Mouse (Mus musculus): ENCODE measurements around the gene Thsd7b. TPM values are rescaled to one million over a fixed set of nuclear protein-coding genes. Genes with fewer than 3 reads are reported as not detected.
A peak's percentile ranks its signal among the peaks of the same experiment; 100 is the strongest.

Thsd7b gene
- 10 to 100 TPM; 15.2 to 18.6 TPM for total RNA-seq (2021)

DNA sequence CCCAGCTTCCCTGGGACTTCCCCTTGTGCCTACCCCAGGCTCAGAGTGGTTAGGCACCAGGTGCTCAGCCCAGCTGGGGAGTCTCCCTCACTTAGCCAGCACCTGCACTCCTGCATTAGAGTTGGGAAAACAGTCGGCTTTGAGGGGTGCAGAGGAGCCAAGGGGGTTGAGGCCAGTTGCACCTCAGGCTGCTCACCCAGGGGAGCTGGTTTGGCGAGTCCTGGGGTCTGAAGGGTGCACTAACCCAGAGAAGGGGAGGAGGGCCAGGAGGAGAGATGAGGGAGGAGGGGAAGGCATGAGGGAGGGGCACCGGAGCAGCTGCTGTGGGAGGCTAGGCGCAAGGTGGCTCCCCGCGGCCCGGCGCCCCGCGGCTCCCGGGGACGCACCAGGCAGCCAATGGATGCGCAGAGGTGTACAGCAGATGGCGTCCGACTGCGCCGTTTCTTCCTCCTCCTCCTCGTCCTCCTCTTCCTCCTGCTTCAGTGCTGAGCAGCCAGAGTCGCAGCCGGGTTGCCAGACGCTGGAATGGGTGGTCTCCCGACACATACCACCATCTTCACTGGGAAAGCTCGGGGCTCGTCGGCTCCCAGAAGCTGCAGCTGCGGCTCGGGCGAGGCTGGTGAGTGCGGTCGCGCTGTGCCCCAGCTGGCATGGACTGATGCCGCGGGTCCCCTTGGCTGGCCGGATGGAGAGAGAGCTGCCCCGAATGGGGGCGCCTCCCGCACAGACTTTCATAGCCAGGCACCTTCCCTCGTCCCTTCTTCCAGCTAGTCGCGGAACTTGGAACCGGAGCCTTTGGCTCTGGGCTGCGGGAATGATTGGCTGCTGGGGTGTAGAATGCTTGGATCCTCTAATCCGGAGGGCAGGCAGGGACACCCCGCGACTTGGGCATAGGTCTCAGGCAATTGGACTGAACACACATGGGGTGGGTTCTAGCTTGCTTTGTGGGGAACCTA, at the start of gene Thsd7b:
TSS of gene Thsd7b (plus strand) at position 321 of the 956 bp plus-strand sequence.
- peak; percentile 42 to 46 for DNase-seq (ENCODE audit: extremely low spot score in 1 of 2, low spot score in 1 of 2)

GRCm38 (mm10) chr1:129244292-129244691, 28.8 kb upstream of the Thsd7b start:
- DNase-seq (ENCODE audit: extremely low spot score in 1 of 2, low spot score in 1 of 2), result peak in 1 of 2 experiments; percentile 49

GRCm38 (mm10) chr1:129250704-129251443, 22.2 kb upstream of the Thsd7b start:
- no peak for DNase-seq (ENCODE audit: extremely low spot score in 1 of 2, low spot score in 1 of 2)

DNA sequence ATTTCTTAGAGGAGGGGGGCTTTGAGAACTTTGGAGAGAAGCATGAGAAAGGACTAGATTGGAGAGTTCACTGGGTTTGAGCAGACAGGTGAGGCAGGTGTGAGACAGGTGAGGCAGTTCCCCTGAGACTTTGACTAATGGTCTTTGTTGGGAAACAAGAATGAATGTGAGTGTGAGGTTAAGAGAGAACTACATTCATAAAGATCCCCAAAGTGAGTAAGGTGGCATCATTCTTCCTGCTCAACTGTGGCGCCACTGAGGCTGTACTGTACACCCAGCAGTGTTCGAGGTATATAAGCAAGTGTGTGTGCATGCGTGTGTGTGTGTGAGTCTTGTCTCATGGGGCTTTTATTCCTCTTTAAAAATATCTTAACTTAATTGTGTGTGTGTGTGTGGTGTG, 6.4 kb upstream of the Thsd7b start:
- no peak for DNase-seq (ENCODE audit: extremely low spot score in 1 of 2, low spot score in 1 of 2)

DNA sequence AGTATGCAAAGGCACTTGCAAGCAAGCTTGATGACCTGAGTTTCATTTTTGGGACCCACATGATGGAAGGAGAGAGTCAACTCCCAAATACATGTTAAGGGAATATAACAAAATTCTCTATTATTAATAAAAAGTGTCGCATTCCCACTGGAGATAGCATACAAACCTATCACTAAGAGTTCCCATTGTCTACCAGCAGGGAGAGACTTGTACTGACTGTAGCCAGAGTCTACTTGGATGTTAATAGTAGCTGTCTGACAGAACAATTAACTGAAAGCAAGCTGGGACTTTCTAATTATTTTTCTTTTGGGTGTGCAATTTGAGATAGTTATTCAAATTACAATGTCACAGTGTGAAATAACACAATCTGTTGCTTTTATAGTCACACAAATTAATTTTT, 31.1 kb downstream of the Thsd7b start:
- no peak for DNase-seq (ENCODE audit: extremely low spot score in 1 of 2, low spot score in 1 of 2)

DNA sequence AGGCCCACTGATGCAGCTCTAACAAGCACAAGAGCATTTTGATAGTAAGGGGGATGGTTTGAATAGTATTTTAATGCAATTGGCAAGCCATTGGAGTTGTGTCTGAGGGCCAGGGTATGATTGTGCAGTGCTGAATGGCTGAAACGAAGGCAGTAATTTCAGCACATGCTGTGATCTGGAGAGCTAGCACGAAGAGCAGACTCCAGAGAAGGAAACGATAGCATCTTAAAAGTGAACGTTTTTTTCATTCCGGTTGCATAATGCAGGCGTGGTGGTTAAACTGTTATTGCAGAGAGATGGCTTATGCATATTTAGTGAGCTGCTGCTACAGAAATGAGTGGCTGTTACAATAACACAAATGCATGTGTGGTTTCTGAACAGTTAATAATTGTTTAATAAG, 51.3 kb downstream of the Thsd7b start:
- peak in 1 of 2 experiments; percentile 10 for DNase-seq (ENCODE audit: extremely low spot score in 1 of 2, low spot score in 1 of 2)

GRCm38 (mm10) chr1:129324798-129325197, 51.7 kb downstream of the Thsd7b start:
- DNase-seq (ENCODE audit: extremely low spot score in 1 of 2, low spot score in 1 of 2), result no peak

GRCm38 (mm10) chr1:129356631-129357030, 83.5 kb downstream of the Thsd7b start:
- DNase-seq (ENCODE audit: extremely low spot score in 1 of 2, low spot score in 1 of 2), result no peak

GRCm38 (mm10) chr1:129357378-129357777, 84.3 kb downstream of the Thsd7b start:
- no peak for DNase-seq (ENCODE audit: extremely low spot score in 1 of 2, low spot score in 1 of 2)

DNA sequence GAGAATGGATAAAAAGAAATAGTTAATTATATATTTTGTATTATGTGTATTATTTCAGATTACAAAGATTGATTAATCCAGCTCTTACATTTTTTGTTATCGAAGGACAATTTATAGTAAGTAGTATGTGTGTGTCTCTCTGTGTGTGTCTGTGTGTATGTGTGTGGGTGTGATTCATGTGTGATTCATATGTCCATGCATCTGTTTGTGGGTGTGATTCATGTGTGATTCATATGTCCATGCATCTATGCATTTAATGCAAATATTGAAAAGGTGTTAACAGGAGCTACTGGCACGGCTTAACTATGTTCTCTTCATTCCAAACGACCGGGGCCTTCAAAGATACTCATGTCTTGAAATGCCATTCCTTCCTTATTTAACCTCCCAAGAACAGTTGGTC, 90.3 kb downstream of the Thsd7b start:
- no peak for DNase-seq (ENCODE audit: extremely low spot score in 1 of 2, low spot score in 1 of 2)

DNA sequence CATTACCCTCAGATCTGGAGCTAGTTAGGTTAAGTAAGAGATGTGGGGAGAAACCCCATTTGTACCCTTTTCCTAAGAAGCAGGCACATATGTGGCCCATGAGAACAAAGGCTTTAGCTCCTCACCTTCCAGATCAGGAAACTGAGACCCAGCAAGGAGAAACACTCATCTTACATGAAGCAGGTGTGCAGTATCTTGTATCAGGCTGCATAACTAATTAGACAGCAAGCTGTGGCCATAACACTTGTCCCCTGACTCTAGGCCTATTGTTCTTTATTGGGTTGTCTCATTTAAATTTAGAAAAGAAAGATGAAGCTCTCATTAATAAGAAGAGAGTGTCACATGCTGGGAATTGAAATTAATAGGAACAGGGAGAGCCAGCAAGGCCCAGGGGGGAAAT, 91.7 kb downstream of the Thsd7b start:
- DNase-seq (ENCODE audit: extremely low spot score in 1 of 2, low spot score in 1 of 2), result no peak

GRCm38 (mm10) chr1:129365590-129365989, 92.5 kb downstream of the Thsd7b start:
- DNase-seq (ENCODE audit: extremely low spot score in 1 of 2, low spot score in 1 of 2), result no peak

DNA sequence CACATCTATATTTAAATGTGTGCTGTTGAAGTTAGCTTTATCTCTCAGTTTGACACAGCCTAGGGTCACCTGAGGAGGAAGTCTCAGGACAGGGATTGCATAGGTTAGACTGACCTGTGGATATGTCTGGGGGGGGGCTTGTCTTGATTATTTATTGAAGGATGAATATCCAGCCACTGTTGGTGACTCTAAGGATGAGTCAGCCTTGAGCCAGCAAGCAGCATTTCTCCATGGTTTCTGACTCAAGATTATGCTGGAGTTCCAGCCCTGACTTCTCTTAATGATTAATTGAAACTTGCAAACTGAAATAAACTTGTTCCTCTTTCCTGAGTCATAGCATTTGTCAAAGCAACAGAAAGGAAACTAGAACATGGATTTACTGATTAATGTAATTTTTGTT, 113.4 kb downstream of the Thsd7b start:
- DNase-seq (ENCODE audit: extremely low spot score in 1 of 2, low spot score in 1 of 2), result no peak

GRCm38 (mm10) chr1:129411584-129411983, 138.5 kb downstream of the Thsd7b start:
- DNase-seq (ENCODE audit: extremely low spot score in 1 of 2, low spot score in 1 of 2), result no peak

DNA sequence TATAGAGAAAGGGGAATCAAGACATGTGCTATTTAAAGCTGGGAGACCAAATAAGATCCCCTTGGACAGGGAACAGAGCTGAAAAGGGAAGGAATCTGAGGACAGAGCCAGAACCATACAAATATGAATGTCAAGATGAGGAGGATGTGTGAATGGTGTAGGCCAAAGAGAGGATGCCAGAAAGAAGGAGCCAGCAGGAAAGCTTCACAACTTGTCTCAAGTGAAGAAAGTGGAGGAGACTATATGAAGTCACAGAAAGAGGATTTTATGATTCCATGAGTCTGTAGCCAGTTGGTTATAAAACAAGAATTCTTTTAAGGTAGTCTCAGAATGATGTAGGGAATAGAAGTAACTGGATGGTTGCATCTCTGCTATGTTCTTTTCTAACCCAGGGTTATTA, 148.5 kb downstream of the Thsd7b start:
- no peak for DNase-seq (ENCODE audit: extremely low spot score in 1 of 2, low spot score in 1 of 2)

- DNase-seq (ENCODE audit: extremely low spot score in 1 of 2, low spot score in 1 of 2), result no peak
Observed at GRCm38 (mm10) chr1:129464414-129464813, 191.3 kb downstream of the Thsd7b start.

GRCm38 (mm10) chr1:129473504-129473903, 200.4 kb downstream of the Thsd7b start:
- no peak for DNase-seq (ENCODE audit: extremely low spot score in 1 of 2, low spot score in 1 of 2)

GRCm38 (mm10) chr1:129484266-129485031, 211.3 kb downstream of the Thsd7b start:
- no peak for DNase-seq (ENCODE audit: extremely low spot score in 1 of 2, low spot score in 1 of 2)

DNA sequence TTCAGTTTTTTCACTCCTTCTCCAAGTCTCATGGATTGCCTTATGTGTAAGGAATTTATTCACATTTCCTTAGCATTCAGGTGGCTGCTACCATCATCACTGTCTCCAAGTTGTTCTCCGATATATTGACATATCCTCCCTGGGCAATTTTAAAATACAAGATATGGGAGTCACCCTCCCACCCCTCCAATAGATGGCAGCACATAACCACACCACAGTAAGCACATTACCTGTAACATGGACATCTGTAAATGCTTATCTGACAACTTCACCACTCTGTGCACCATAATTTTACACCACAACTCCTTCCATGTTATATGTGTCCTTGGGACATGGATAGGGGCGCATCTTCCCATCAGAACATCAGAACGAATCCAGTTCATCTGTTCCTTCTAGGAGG, 218.0 kb downstream of the Thsd7b start:
- peak in 1 of 2 experiments; percentile 8 for DNase-seq (ENCODE audit: extremely low spot score in 1 of 2, low spot score in 1 of 2)

DNA sequence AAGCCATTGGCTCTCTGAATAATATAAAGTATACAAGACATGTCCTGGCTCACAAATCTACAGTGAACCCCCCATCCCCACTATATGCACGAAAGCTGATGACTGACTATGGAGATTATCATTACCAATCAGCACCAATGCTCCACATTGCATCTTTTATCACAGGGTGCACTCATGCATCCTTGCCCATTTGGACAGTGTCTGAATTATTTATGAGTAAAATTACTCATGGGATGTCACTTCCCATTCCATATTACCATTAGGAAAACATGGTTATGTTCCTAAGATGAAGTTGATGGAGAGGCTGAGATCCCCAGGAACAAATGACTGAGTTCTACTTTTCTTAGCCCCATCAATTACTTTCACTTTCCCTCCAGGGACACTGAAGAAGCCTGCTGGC, 220.8 kb downstream of the Thsd7b start:
- no peak for DNase-seq (ENCODE audit: extremely low spot score in 1 of 2, low spot score in 1 of 2)

- no peak for DNase-seq (ENCODE audit: extremely low spot score in 1 of 2, low spot score in 1 of 2)
Observed at GRCm38 (mm10) chr1:129501707-129502106, 228.6 kb downstream of the Thsd7b start.
